Mouse (Mus musculus) small intestine, adult 2 months (tissue): ENCODE results near the gene 2010111I01Rik.

Source experiments
- CTCF ChIP-seq: fragments of 200-500 bp; IDR thresholded peaks from 2 replicates; pipeline ENCODE4 v1.5.1; 2012; ENCODE audit warnings: low read depth, mild to moderate bottlenecking, control low read depth, inconsistent platforms, low read length, moderate library complexity, mixed read lengths; ENCODE audit not compliant: insufficient replicate concordance, insufficient read length; ENCODE audit errors: extremely low read depth
- POLR2A ChIP-seq: fragments of 200-500 bp; IDR thresholded peaks from 2 replicates; pipeline ENCODE4 v1.6.1; 2012; ENCODE audit warnings: low read depth, mild to moderate bottlenecking, control low read depth, inconsistent platforms, low read length, moderate library complexity

DNA sequence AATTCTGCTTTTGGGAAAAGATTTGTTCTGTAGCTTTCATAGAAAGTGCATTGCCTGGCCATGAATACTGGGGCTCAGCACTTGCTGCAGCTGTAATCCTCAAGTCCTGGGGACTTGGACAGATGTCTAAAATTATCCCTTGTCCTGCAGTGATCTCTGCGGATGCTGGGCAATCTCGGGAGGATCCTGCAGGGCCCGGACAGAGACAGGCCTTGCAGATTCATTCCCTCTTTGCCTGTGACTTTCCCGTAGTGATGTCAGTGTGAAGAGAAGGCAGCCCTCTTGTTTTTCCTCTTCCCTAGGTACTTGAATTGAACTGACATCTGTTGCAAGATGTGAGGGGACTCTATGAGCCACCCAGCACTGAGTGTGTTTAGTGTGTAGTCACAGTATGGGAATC is 295.4 kb downstream of the 2010111I01Rik start:
- no peak for TF ChIP-seq CTCF
- TF ChIP-seq POLR2A: no peak
